Mouse (Mus musculus): Measurements from ENCODE around the gene A930004D18Rik.
"Not testable (repeated sequence)": the region's sequence is repeated elsewhere in the genome, so short reads cannot be mapped to it uniquely, and the experiment has no call there.

Gene A930004D18Rik

GRCm38 (mm10) chr2:17996858-17997257 is 40.7 kb downstream of the A930004D18Rik start, which contains the start of gene H2al2a:
Gene H2al2a, minus strand, starts transcription at chr2:17996958.
- no peak for DNase-seq

GRCm38 (mm10) chr2:17989562-17989961 is 48.0 kb downstream of the A930004D18Rik start:
- DNase-seq: no peak

GRCm38 (mm10) chr2:17989115-17989514 is 48.4 kb downstream of the A930004D18Rik start:
- DNase-seq: no peak

GRCm38 (mm10) chr2:17986694-17987093 is 50.8 kb downstream of the A930004D18Rik start:
- DNase-seq: no peak

- DNase-seq: no peak
Observed at GRCm38 (mm10) chr2:17984774-17985173, 52.8 kb downstream of the A930004D18Rik start.

- no peak for DNase-seq
Observed at GRCm38 (mm10) chr2:17982747-17983146, 54.8 kb downstream of the A930004D18Rik start.

- no peak for DNase-seq
Observed at GRCm38 (mm10) chr2:17978706-17979105, 58.8 kb downstream of the A930004D18Rik start.

GRCm38 (mm10) chr2:17978251-17978650 is 59.3 kb downstream of the A930004D18Rik start:
- not testable (repeated sequence) for DNase-seq

GRCm38 (mm10) chr2:17977645-17978044 is 59.9 kb downstream of the A930004D18Rik start:
- not testable (repeated sequence) for DNase-seq

- DNase-seq: no peak
Observed at GRCm38 (mm10) chr2:17975601-17976327, 61.8 kb downstream of the A930004D18Rik start.
